Mouse (Mus musculus): Measurements from ENCODE around the gene Tbc1d8. TPM values are rescaled to one million over a fixed set of nuclear protein-coding genes. Genes with fewer than 3 reads are reported as not detected.

Gene Tbc1d8
- total RNA-seq (2014; fragmentation: Nextera tagmentation) (14.1 and 25.6 TPM in 2 replicates), total RNA-seq (2017) (4.9 and 13.1 TPM in 2 replicates)

- peak; percentile 78 for ATAC-seq (replicated peaks; ENCODE audit: low FRiP score, low TSS enrichment, poor library complexity, severe bottlenecking)
These were observed at the start of gene Tbc1d8 for GRCm38 (mm10) chr1:39478057-39478895. Gene Tbc1d8, minus strand, starts transcription at chr1:39478755.

GRCm38 (mm10) chr1:39528319-39528718 lies 49.8 kb upstream of the Tbc1d8 start:
- ATAC-seq (replicated peaks; ENCODE audit: low FRiP score, low TSS enrichment, poor library complexity, severe bottlenecking), result no peak

- peak; percentile 78 for ATAC-seq (replicated peaks; ENCODE audit: low FRiP score, low TSS enrichment, poor library complexity, severe bottlenecking)
These were observed 48.9 kb upstream of the Tbc1d8 start for GRCm38 (mm10) chr1:39527432-39527831.

- no peak for ATAC-seq (replicated peaks; ENCODE audit: low FRiP score, low TSS enrichment, poor library complexity, severe bottlenecking)
These were observed 48.0 kb upstream of the Tbc1d8 start for GRCm38 (mm10) chr1:39526371-39527167.

- no peak for ATAC-seq (replicated peaks; ENCODE audit: low FRiP score, low TSS enrichment, poor library complexity, severe bottlenecking)
These were observed 47.2 kb upstream of the Tbc1d8 start for GRCm38 (mm10) chr1:39525763-39526162.

GRCm38 (mm10) chr1:39522519-39522918 lies 44.0 kb upstream of the Tbc1d8 start:
- ATAC-seq (replicated peaks; ENCODE audit: low FRiP score, low TSS enrichment, poor library complexity, severe bottlenecking), result peak; percentile 80

- no peak for ATAC-seq (replicated peaks; ENCODE audit: low FRiP score, low TSS enrichment, poor library complexity, severe bottlenecking)
These were observed 42.8 kb upstream of the Tbc1d8 start for GRCm38 (mm10) chr1:39521326-39521725.

- no peak for ATAC-seq (replicated peaks; ENCODE audit: low FRiP score, low TSS enrichment, poor library complexity, severe bottlenecking)
These were observed 36.9 kb upstream of the Tbc1d8 start for GRCm38 (mm10) chr1:39515303-39515991.

- ATAC-seq (replicated peaks; ENCODE audit: low FRiP score, low TSS enrichment, poor library complexity, severe bottlenecking), result no peak
These were observed 33.6 kb upstream of the Tbc1d8 start for GRCm38 (mm10) chr1:39512183-39512582.

GRCm38 (mm10) chr1:39511775-39512174 lies 33.2 kb upstream of the Tbc1d8 start:
- ATAC-seq (replicated peaks; ENCODE audit: low FRiP score, low TSS enrichment, poor library complexity, severe bottlenecking), result no peak

GRCm38 (mm10) chr1:39505600-39505999 lies 27.0 kb upstream of the Tbc1d8 start:
- no peak for ATAC-seq (replicated peaks; ENCODE audit: low FRiP score, low TSS enrichment, poor library complexity, severe bottlenecking)

GRCm38 (mm10) chr1:39504261-39504660 lies 25.7 kb upstream of the Tbc1d8 start:
- peak; percentile 75 for ATAC-seq (replicated peaks; ENCODE audit: low FRiP score, low TSS enrichment, poor library complexity, severe bottlenecking)

GRCm38 (mm10) chr1:39502817-39503633 lies 24.5 kb upstream of the Tbc1d8 start:
- no peak for ATAC-seq (replicated peaks; ENCODE audit: low FRiP score, low TSS enrichment, poor library complexity, severe bottlenecking)

GRCm38 (mm10) chr1:39499485-39499941 lies 21.0 kb upstream of the Tbc1d8 start:
- 0 out of 2 replicates have a peak, but pooled peaks have one; percentile 31 for ATAC-seq (replicated peaks; ENCODE audit: low FRiP score, low TSS enrichment, poor library complexity, severe bottlenecking)

- ATAC-seq (replicated peaks; ENCODE audit: low FRiP score, low TSS enrichment, poor library complexity, severe bottlenecking), result no peak
These were observed 19.2 kb upstream of the Tbc1d8 start for GRCm38 (mm10) chr1:39497748-39498147.

GRCm38 (mm10) chr1:39496995-39497394 lies 18.4 kb upstream of the Tbc1d8 start:
- ATAC-seq (replicated peaks; ENCODE audit: low FRiP score, low TSS enrichment, poor library complexity, severe bottlenecking), result no peak

GRCm38 (mm10) chr1:39493664-39494063 lies 15.1 kb upstream of the Tbc1d8 start:
- no peak for ATAC-seq (replicated peaks; ENCODE audit: low FRiP score, low TSS enrichment, poor library complexity, severe bottlenecking)

GRCm38 (mm10) chr1:39493165-39493564 lies 14.6 kb upstream of the Tbc1d8 start:
- no peak for ATAC-seq (replicated peaks; ENCODE audit: low FRiP score, low TSS enrichment, poor library complexity, severe bottlenecking)

GRCm38 (mm10) chr1:39487370-39487769 lies 8.8 kb upstream of the Tbc1d8 start:
- ATAC-seq (replicated peaks; ENCODE audit: low FRiP score, low TSS enrichment, poor library complexity, severe bottlenecking), result no peak
